Mouse (Mus musculus) hindbrain, embryonic 15.5 days (tissue): ENCODE data around the gene Pa2g4. TPM values are rescaled to one million over a fixed set of nuclear protein-coding genes. Genes with fewer than 3 reads are reported as not detected.

Source experiments
- ATAC-seq: fragments of 200-750 bp; cut with Nextera tagmentation; 2 replicates; pipeline ENCODE4 v1.8.0; 2017; ENCODE audit warnings: low read depth, moderate number of reproducible peaks, moderate TSS enrichment; ENCODE audit not compliant: low FRiP score
- H3K27ac ChIP-seq: fragments of 300-500 bp; sonication (generic); replicated peaks from 2 replicates; pipeline ENCODE4 v1.5.1; 2015; ENCODE audit warnings: mild to moderate bottlenecking, inconsistent platforms
- H3K27me3 ChIP-seq: fragments of 300-500 bp; sonication (generic); 2 replicates; pipeline ENCODE4 v1.6.1; 2015; ENCODE audit warnings: control low read depth, inconsistent platforms
- H3K36me3 ChIP-seq: fragments of 300-500 bp; sonication (generic); 2 replicates; pipeline ENCODE4 v1.6.1; 2015; ENCODE audit warnings: control low read depth, inconsistent platforms
- H3K4me1 ChIP-seq: fragments of 300-500 bp; sonication (generic); replicated peaks from 2 replicates; pipeline ENCODE4 v1.6.1; 2015; ENCODE audit warnings: control low read depth, inconsistent platforms
- H3K4me2 ChIP-seq: fragments of 300-500 bp; sonication (generic); 2 replicates; pipeline ENCODE4 v1.6.1; 2015; ENCODE audit warnings: moderate library complexity, mild to moderate bottlenecking, inconsistent platforms
- H3K4me3 ChIP-seq: fragments of 300-500 bp; sonication (generic); 2 replicates; pipeline ENCODE4 v1.5.1; 2015; ENCODE audit warnings: mild to moderate bottlenecking, inconsistent platforms
- H3K9ac ChIP-seq: fragments of 300-500 bp; sonication (generic); 2 replicates; pipeline ENCODE4 v1.6.1; 2015; ENCODE audit warnings: inconsistent platforms
- H3K9me3 ChIP-seq: fragments of 300-500 bp; sonication (generic); 2 replicates; pipeline ENCODE4 v1.6.1; 2016; ENCODE audit warnings: control low read depth, inconsistent platforms
- WGBS: fragments of 180-500 bp; shearing (Covaris S2); methylation state at CpG from one replicate; pipeline ENCODE4 v1.1.7; 2015; 5-methylcytosine and 5-hydroxymethylcytosine counted together
- microRNA-seq: library from miRNA; unstranded; fragments of <30 nt; microRNA quantifications from one replicate; pipeline ENCODE4, GENCODE M21; 2016
- polyA plus RNA-seq: library from polyadenylated mRNA; unstranded; fragments of >200 nt; fragmentation: Nextera tagmentation; extraction: Ambion mirVana; gene quantifications from 2 replicates; pipeline ENCODE4 v1.2.1, GENCODE M21; 2015

Gene Pa2g4
- polyA plus RNA-seq, 1 experiment from 2014 or later = 127 TPM

DNA sequence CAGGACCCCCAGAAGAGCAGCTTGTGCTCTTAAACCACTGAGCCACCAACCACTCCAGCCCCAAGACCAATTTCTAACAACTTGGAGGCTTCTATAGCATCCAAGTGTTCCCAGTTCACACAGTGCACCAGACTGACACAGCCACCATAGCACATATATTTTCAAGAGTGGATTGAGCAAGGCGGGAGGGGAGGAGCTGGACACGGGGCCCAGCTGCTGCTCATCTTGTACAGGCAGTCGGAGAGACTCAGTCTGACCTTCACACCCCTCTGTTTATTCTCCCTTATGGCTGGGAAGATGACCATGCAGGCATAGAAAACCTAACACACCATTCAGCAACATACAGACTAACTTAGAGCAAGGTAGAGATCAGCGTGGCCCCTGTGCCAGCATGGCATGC is 56.0 kb downstream of the Pa2g4 start:
- H3K27me3 ChIP-seq = no peaks in the 10 kb centered on the region
- no peak overlapping the region for H3K4me2 ChIP-seq
- no peak overlapping the region for H3K4me3 ChIP-seq
- H3K27ac ChIP-seq = no peak overlapping the region
- no peak for ATAC-seq
- WGBS = 88% methylated on average over 4 of the region's 4 CpGs
- H3K36me3 ChIP-seq = no peaks in the 10 kb centered on the region
- no peaks in the 10 kb centered on the region for H3K9me3 ChIP-seq
- H3K9ac ChIP-seq = no peak overlapping the region
- H3K4me1 ChIP-seq = no peaks in the 10 kb centered on the region

DNA sequence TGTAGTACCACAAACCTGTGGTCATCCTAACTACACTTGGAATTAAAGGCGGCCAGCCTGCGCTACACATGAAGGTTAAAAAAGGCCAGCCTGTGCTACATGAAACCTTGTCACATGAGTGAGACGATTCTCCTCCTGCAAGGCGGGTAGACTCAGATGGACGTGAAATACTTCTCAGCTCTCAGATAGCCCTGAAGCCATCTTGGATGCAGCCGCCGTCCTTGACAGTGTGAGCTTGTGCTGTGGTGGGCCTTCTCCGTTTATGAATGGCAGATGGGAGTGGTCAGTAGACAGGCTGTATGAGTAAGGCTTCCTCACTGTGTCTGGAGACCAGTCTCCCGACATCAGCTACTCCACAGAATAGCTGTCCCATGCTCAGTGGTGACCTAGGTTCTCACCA is 56.6 kb downstream of the Pa2g4 start:
- Histone ChIP-seq H3K27me3 (no peaks in the 10 kb centered on the region), H3K9ac (no peak overlapping the region), H3K4me2 (no peak overlapping the region), H3K4me3 (no peak overlapping the region), H3K4me1 (no peaks in the 10 kb centered on the region), H3K9me3 (no peaks in the 10 kb centered on the region), H3K27ac (no peak overlapping the region), H3K36me3 (no peaks in the 10 kb centered on the region)
- ATAC-seq = no peak
- 93% methylated on average over 9 of the region's 9 CpGs for WGBS

DNA sequence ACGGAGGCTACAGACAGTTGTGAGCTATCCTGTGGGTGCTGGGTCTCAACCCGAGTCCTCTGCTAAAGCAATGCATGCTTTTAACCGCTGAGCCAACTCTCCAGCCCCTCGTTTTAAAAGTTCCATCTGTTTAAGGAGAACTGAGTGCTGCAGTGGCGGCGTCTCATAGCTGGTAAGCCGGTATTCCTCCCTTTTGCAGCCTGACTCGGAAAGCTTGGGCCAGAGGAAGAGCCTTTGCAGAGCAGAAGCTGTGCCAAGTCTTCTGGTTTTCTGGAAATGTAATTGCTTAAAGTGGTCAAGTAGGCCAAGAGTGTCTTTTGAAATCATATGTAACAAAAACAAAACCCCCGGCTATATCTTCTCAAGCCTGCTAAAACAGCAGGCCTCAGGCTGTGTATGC is 57.5 kb downstream of the Pa2g4 start:
- H3K4me1 ChIP-seq = no peaks in the 10 kb centered on the region
- no peak overlapping the region for H3K9ac ChIP-seq
- H3K9me3 ChIP-seq = no peaks in the 10 kb centered on the region
- H3K27me3 ChIP-seq = no peaks in the 10 kb centered on the region
- no peak overlapping the region for H3K4me2 ChIP-seq
- H3K27ac ChIP-seq = no peak overlapping the region
- WGBS = 82% methylated on average over 9 of the region's 9 CpGs
- no peak overlapping the region for H3K4me3 ChIP-seq
- H3K36me3 ChIP-seq = no peaks in the 10 kb centered on the region
- no peak for ATAC-seq

Small RNA genes within 50 kb of the gene (microRNA-seq; reads per million reads assigned to microRNA genes)
- gene Gm47275 = not detected
- gene Mir6916 = not detected
- not detected for gene Mir6917

Other genes with a start within 250 kb of the Pa2g4 start
- 188 and 205 TPM in 2 replicates for gene Cnpy2, start 243.5 kb downstream of the Pa2g4 start, polyA plus RNA-seq
- gene Cs, start 228.3 kb downstream of the Pa2g4 start, polyA plus RNA-seq = 267 and 278 TPM in 2 replicates
- gene Coq10a, start 197.0 kb downstream of the Pa2g4 start, polyA plus RNA-seq = 38.7 and 41.9 TPM in 2 replicates
- 10.9 and 13.8 TPM in 2 replicates for gene Ankrd52, start 188.9 kb downstream of the Pa2g4 start, polyA plus RNA-seq
- 0.21 and 0.83 TPM in 2 replicates for gene Slc39a5, start 164.8 kb downstream of the Pa2g4 start, polyA plus RNA-seq
- 137 and 141 TPM in 2 replicates for gene Nabp2, start 154.5 kb downstream of the Pa2g4 start, polyA plus RNA-seq
- gene Rnf41, start 154.3 kb downstream of the Pa2g4 start, polyA plus RNA-seq = 91.3 and 92.4 TPM in 2 replicates
- 167 and 177 TPM in 2 replicates for gene Smarcc2, start 106.7 kb downstream of the Pa2g4 start, polyA plus RNA-seq
- gene Myl6, start 71.8 kb downstream of the Pa2g4 start, polyA plus RNA-seq = 944 and 959 TPM in 2 replicates
- gene Myl6b, start 67.3 kb downstream of the Pa2g4 start, polyA plus RNA-seq = 5.7 and 6.5 TPM in 2 replicates
- gene Esyt1, start 40.1 kb downstream of the Pa2g4 start, polyA plus RNA-seq = 14.2 and 14.8 TPM in 2 replicates
- 18.2 and 20.0 TPM in 2 replicates for gene Zc3h10, start 18.2 kb downstream of the Pa2g4 start, polyA plus RNA-seq
- gene Rpl41, start 16.7 kb downstream of the Pa2g4 start, polyA plus RNA-seq = 2,263 and 2,497 TPM in 2 replicates
- gene Erbb3, start 23.7 kb upstream of the Pa2g4 start, polyA plus RNA-seq = 1.2 and 2.1 TPM in 2 replicates
- gene Rps26, start 60.8 kb upstream of the Pa2g4 start, polyA plus RNA-seq = 359 and 409 TPM in 2 replicates
- 15.1 and 18.3 TPM in 2 replicates for gene Ikzf4, start 80.0 kb upstream of the Pa2g4 start, polyA plus RNA-seq
- gene Suox, start 108.1 kb upstream of the Pa2g4 start, polyA plus RNA-seq = 14.5 TPM in 2 replicates
- 113 and 121 TPM in 2 replicates for gene Rab5b, start 130.3 kb upstream of the Pa2g4 start, polyA plus RNA-seq
- 0.62 and 1.1 TPM in 2 replicates for gene Pmel, start 138.2 kb upstream of the Pa2g4 start, polyA plus RNA-seq
- gene Cdk2, start 139.0 kb upstream of the Pa2g4 start, polyA plus RNA-seq = 22.4 and 23.5 TPM in 2 replicates
- 7.7 and 8.9 TPM in 2 replicates for gene Dgka, start 178.9 kb upstream of the Pa2g4 start, polyA plus RNA-seq
- gene Pym1, start 181.9 kb upstream of the Pa2g4 start, polyA plus RNA-seq = 44.5 and 47.0 TPM in 2 replicates
- 0.73 and 0.98 TPM in 2 replicates for gene Mmp19, start 224.9 kb upstream of the Pa2g4 start, polyA plus RNA-seq
- 50.5 and 51.9 TPM in 2 replicates for gene Dnajc14, start 238.1 kb upstream of the Pa2g4 start, polyA plus RNA-seq
- gene Tmem198b, start 238.4 kb upstream of the Pa2g4 start, polyA plus RNA-seq = 17.0 and 19.9 TPM in 2 replicates